Mouse (Mus musculus): ENCODE measurements at regions not wholly inside any gene's neighbourhood (a gene's known extent, or its start where the extent isn't known, plus 50 kb on each side); places are given as distances from the start of the nearest gene placed in this dataset.
A peak's percentile ranks its signal among the peaks of the same experiment; 100 is the strongest.

GRCm38 (mm10) chr4:127517539-127517938 is 159.6 kb upstream of the Gjb5 start:
- no peak for DNase-seq (ENCODE audit: low spot score in 2 of 2)

GRCm38 (mm10) chr4:127509936-127510335 is 152.0 kb upstream of the Gjb5 start:
- DNase-seq (ENCODE audit: low spot score in 2 of 2): no peak

GRCm38 (mm10) chr4:127502621-127503020 is 144.6 kb upstream of the Gjb5 start:
- no peak for DNase-seq (ENCODE audit: low spot score in 2 of 2)

GRCm38 (mm10) chr4:127501881-127502280 is 143.9 kb upstream of the Gjb5 start:
- no peak for DNase-seq (ENCODE audit: low spot score in 2 of 2)

- DNase-seq (ENCODE audit: low spot score in 2 of 2): no peak
Observed at GRCm38 (mm10) chr4:127487016-127487780, 129.2 kb upstream of the Gjb5 start.

GRCm38 (mm10) chr4:127485238-127485637 is 127.3 kb upstream of the Gjb5 start:
- no peak for DNase-seq (ENCODE audit: low spot score in 2 of 2)

DNA sequence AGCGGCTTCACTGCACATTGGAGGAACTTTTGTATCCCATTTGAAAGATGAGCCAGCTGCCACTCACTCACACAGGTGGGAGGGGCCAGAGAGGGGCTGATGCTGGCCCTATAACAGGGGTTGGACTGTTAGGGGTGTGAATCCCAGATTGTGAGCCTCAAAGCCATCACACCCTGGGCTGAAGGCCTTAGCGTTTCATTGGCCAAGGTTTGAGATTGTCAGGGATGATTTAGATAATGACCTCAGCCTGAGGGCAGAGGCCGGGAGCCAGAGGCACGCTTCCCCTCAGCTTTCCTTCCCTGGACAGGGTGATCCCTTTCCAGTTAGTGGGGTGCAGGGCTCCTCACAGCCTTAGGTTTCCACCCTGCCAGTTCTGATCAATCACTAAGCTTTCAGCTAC is 124.5 kb upstream of the Gjb5 start:
- no peak for DNase-seq (ENCODE audit: low spot score in 2 of 2)

GRCm38 (mm10) chr4:127480339-127480738 is 122.4 kb upstream of the Gjb5 start:
- DNase-seq (ENCODE audit: low spot score in 2 of 2): no peak

DNA sequence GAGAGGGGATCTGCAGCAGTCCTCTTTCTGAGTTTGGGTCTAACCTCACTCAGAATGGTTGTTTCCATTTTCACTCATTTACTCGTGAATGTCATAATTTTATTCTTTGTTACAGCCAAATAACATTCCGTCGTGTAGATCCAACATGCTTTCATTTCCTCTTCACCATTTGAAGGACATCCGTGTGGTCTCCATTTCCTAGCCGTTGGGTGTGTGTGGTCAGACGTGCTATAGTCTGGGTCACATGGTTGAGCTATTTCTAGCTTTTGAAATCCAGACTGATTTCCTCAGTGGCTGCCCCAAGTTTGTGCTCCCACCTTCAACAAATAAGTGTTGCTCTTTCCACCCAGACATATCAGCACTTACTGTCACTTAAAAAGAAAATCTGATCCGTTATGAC is 111.9 kb upstream of the Gjb5 start:
- DNase-seq (ENCODE audit: low spot score in 2 of 2): no peak

DNA sequence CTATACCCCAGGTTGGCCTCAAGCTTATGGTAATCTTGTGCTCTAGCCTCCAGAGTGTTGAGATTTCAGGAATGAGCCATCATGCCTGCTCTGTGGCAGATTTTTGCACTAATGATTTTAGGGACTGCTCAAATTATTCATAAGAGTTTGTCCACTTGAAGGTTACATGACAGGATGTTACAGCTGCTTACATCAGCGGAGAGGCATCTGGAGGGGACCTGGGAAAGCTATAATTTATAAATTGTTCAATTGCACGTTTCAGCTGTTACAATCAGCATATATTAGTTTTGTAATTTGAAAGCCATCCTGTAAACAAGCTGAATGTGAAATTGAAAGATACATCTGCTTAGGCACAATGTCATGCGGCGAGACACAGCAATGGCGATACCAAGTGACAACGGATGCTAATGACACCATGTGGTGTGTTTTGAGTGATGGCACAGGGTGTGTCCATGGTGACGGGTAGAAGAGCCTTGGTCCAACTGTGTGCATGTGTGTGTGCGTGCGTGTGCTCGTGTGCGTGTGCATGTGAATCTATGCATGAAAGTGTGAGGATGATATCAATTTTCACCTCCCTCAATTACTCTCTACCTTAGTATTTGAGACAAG is 96.6 kb upstream of the Gjb5 start:
- DNase-seq (ENCODE audit: low spot score in 2 of 2): no peak

DNA sequence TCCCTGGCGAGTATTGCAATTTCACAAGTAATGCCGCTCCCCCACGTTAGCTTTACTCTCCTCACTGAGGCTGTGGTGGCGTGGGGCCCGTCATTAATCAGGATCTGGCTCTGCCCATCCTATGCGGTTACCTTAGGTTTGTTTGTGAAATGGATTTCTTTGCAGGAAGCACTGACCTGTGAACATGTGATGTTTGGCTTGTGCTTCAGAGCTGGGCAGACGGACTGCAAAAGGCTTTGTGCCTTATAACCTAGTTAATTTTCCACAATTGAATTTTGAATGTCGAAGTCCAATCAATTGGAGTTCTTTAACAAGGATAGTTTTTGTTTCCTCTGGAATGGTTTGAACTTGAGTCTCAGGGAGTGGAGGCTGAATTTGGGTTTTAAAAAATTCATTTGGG is 94.1 kb upstream of the Gjb5 start:
- DNase-seq (ENCODE audit: low spot score in 2 of 2): no peak

GRCm38 (mm10) chr4:127445300-127445699 is 87.3 kb upstream of the Gjb5 start:
- no peak for DNase-seq (ENCODE audit: low spot score in 2 of 2)

- DNase-seq (ENCODE audit: low spot score in 2 of 2): no peak
Observed at GRCm38 (mm10) chr4:127444056-127444455, 86.1 kb upstream of the Gjb5 start.

DNA sequence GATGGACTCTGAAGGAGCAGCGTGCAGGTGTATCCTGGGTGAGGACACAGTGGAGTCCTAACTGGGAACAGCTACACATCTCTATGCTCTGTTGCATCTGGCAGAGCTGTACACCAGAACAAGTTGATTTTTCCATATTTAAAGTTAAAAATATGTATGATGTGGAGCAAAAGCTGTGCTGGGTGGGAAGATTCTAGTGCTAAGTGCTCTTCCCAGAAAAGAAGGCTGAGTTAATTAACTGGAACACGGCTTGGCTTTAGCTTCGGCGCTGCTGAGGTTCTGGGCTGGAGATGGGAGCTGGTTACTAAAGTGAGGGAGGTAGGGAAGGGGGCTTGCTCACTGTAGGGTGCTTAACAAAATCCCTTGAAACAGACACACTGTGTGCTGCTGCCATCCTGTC is 84.0 kb upstream of the Gjb5 start:
- DNase-seq (ENCODE audit: low spot score in 2 of 2): no peak

DNA sequence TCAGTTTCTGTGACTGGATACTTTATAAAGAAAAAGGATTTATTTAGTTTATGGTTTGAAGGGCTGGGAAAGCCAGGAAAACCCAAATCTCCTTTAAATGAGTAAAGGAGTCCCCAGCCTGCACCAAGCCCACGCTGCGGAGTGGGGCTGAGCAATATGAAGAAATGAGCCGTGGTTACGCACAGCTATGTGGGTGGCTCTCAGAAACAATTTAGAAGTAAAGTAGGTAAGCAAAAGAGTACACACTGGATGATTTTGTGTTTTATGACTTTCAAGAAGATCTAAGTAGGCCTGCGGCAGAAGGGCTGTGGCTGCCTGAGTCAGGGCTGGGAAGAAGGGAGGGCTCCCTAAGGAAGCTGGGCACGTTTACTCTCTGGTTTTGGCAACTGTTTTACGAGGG is 82.6 kb upstream of the Gjb5 start:
- DNase-seq (ENCODE audit: low spot score in 2 of 2): no peak

DNA sequence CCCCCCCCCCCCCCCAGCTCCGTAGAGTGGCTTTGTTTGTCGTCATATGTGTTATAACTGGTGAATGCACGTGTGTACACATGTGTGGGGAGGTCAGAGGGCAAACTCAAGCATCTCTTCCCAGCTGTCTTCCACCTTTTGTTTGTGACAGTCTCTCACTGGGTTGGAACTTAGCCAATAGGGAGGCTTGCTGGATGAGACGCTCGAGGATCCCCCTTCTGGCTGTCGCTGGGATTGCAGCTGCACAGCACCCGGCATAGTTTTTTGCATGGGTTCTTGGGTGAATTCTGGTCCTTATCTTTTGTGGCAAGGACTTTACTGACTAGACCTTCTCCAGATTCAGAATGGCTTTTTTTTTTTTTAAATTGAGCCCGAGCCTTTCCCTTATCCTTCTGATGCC is 77.1 kb upstream of the Gjb5 start:
- peak; percentile 25 to 70 for DNase-seq (ENCODE audit: low spot score in 2 of 2)

GRCm38 (mm10) chr4:127430237-127430636 is 72.3 kb upstream of the Gjb5 start:
- no peak for DNase-seq (ENCODE audit: low spot score in 2 of 2)

GRCm38 (mm10) chr4:127429748-127430147 is 71.8 kb upstream of the Gjb5 start:
- no peak for DNase-seq (ENCODE audit: low spot score in 2 of 2)

GRCm38 (mm10) chr4:127423855-127424254 is 65.9 kb upstream of the Gjb5 start:
- DNase-seq (ENCODE audit: low spot score in 2 of 2): no peak

GRCm38 (mm10) chr4:127421927-127422450 is 64.0 kb upstream of the Gjb5 start:
- DNase-seq (ENCODE audit: low spot score in 2 of 2): no peak

DNA sequence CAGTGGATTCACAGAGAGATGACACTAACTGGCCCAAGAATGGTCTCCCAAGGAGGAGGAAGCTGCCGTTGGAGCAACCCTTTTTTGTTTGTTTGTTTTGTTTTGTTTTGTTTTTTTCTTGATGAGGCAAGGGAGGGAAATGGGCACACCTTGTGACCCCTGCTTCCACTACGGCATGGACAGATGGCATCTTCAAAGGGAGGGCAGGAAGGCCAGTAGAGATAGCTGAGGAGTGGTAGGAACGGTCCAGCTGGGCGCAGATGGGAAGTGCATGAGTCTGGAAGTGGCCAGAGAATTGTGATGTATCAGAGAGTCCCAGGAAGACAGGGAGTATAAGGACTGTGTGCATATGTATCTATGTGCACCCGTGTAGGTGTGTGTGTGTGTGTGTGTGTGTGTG is 63.1 kb upstream of the Gjb5 start:
- DNase-seq (ENCODE audit: low spot score in 2 of 2): no peak

- no peak for DNase-seq (ENCODE audit: low spot score in 2 of 2)
Observed at GRCm38 (mm10) chr4:127419786-127420120, 61.8 kb upstream of the Gjb5 start.

DNA sequence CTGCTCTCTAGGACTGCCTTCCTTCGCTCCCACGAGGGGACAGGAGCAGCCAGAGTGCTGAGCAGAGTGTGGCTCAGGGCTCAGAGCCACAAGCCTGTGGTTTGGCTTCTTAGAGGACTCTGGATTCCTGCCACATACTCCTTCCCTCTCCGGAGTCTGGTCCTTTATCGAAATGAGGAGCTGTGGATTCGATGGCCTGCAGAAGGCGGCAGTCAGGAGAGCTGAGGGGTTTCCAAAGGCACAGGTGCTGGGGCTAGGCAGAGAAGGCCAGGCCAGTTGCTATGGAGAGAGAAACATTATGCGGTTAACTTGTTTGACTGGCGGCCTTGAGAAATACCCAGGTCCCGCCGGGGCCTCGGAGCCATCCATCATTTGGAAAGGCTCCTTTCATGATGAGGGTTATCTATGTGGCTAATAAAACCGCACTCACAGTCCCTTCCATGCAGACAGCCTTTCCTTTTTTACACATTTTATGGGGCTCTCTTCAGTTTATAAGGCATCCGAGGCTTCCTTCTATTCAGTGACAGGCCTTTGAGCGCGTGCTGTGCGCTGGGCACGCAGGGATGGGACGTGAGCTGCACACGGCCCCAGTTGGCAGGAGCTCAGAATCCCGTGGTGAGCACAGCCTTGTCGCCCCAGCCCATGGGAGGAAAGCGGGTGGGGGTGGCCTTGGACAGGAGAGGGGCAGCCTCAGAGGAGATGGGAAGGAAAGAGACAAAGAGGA is 61.2 kb upstream of the Gjb5 start:
- DNase-seq (ENCODE audit: low spot score in 2 of 2): no peak
